Mouse (Mus musculus) embryo, embryonic 11 days (tissue): ENCODE data around the gene Npnt.
A peak's percentile ranks its signal among the peaks of the same experiment; 100 is the strongest.

Experiments used
- DNase-seq: peaks from one replicate; pipeline ENCODE4 v3.0.0-alpha.2; 2015

Gene Npnt

GRCm38 (mm10) chr3:132934649-132935048 lies 15.4 kb downstream of the Npnt start:
- DNase-seq, result no peak

GRCm38 (mm10) chr3:132931526-132931925 lies 18.6 kb downstream of the Npnt start:
- DNase-seq, result no peak

- no peak for DNase-seq
Measured at GRCm38 (mm10) chr3:132929866-132930265, 20.2 kb downstream of the Npnt start.

GRCm38 (mm10) chr3:132928186-132928585 lies 21.9 kb downstream of the Npnt start:
- no peak for DNase-seq

GRCm38 (mm10) chr3:132919798-132920197 lies 30.3 kb downstream of the Npnt start:
- no peak for DNase-seq

- DNase-seq, result no peak
Measured at GRCm38 (mm10) chr3:132919240-132919639, 30.9 kb downstream of the Npnt start.

GRCm38 (mm10) chr3:132917356-132918090 lies 32.6 kb downstream of the Npnt start:
- no peak for DNase-seq

GRCm38 (mm10) chr3:132915661-132916060 lies 34.4 kb downstream of the Npnt start:
- no peak for DNase-seq

GRCm38 (mm10) chr3:132912420-132912819 lies 37.7 kb downstream of the Npnt start:
- DNase-seq, result no peak

GRCm38 (mm10) chr3:132911716-132912115 lies 38.4 kb downstream of the Npnt start:
- DNase-seq, result peak; percentile 19

- no peak for DNase-seq
Measured at GRCm38 (mm10) chr3:132910727-132911126, 39.4 kb downstream of the Npnt start.

- DNase-seq, result peak; percentile 13
Measured at GRCm38 (mm10) chr3:132909736-132910135, 40.4 kb downstream of the Npnt start.

- DNase-seq, result no peak
Measured at GRCm38 (mm10) chr3:132907506-132908203, 42.4 kb downstream of the Npnt start.

- no peak for DNase-seq
Measured at GRCm38 (mm10) chr3:132905224-132905930, 44.7 kb downstream of the Npnt start.

GRCm38 (mm10) chr3:132903386-132903785 lies 46.7 kb downstream of the Npnt start:
- no peak for DNase-seq

GRCm38 (mm10) chr3:132902921-132903320 lies 47.2 kb downstream of the Npnt start:
- DNase-seq, result no peak

- DNase-seq, result no peak
Measured at GRCm38 (mm10) chr3:132902206-132902605, 47.9 kb downstream of the Npnt start.

- no peak for DNase-seq
Measured at GRCm38 (mm10) chr3:132897891-132898290, 52.2 kb downstream of the Npnt start.

GRCm38 (mm10) chr3:132897390-132897789 lies 52.7 kb downstream of the Npnt start:
- no peak for DNase-seq

GRCm38 (mm10) chr3:132894086-132894485 lies 56.0 kb downstream of the Npnt start:
- DNase-seq, result no peak

GRCm38 (mm10) chr3:132893676-132894075 lies 56.4 kb downstream of the Npnt start:
- no peak for DNase-seq

- DNase-seq, result no peak
Measured at GRCm38 (mm10) chr3:132893044-132893443, 57.0 kb downstream of the Npnt start.

- no peak for DNase-seq
Measured at GRCm38 (mm10) chr3:132892481-132892880, 57.6 kb downstream of the Npnt start.
